ENCODE assay signal across 8 mouse cellular contexts in the genomic region with DNA sequence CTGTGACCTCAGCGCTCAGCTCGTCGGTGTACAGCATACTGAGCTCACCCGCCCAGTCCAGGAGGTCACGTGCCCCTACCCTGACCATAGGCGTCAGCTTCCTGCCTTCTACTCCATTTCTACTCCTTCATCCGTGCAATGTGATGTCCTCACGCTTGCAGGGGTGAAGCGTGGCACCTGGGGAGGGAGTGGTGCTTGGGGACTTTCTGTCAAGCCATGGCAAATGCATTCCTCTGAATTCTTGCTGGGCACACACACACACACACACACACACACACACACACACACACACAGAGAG. TPM values are rescaled to one million over a fixed set of nuclear protein-coding genes. Genes with fewer than 3 reads are reported as not detected.
DNase-seq lines count a peak whose midpoint lies in the region; ATAC-seq lines count a peak whose summit lies in the region.

No protein-coding gene starts in this region.

- 71% methylated on average over 9 of the region's 9 CpGs for WGBS in forebrain, embryonic 12.5 days
- WGBS in liver, embryonic 11.5 days, result 25% methylated on average over 9 of the region's 9 CpGs
- 61% methylated on average over 9 of the region's 9 CpGs for WGBS in neural tube, embryonic 14.5 days

- 0 out of 2 replicates have a peak, but pooled peaks cover 4% of the 10 kb centered on the region for H3K27me3 ChIP-seq in forebrain, embryonic 12.5 days
- H3K27me3 ChIP-seq in liver, embryonic 11.5 days (replicated peaks; ENCODE audit: control insufficient read depth, insufficient read depth, low read length), result no peaks in the 10 kb centered on the region
- no peaks in the 10 kb centered on the region for H3K27me3 ChIP-seq in neural tube, embryonic 14.5 days (ENCODE audit: control insufficient read depth, insufficient read depth, low read length)

- peak overlapping the region; percentile 70; the same call in 1 of the 2 replicates for H3K27ac ChIP-seq in forebrain, embryonic 12.5 days
- peak overlapping the region; percentile 61 for H3K27ac ChIP-seq in liver, embryonic 11.5 days (ENCODE audit: low read depth, low read length)
- peak overlapping the region; percentile 36; the same call in 1 of the 2 replicates for H3K27ac ChIP-seq in neural tube, embryonic 14.5 days (ENCODE audit: low read depth, low read length)

- H3K9ac ChIP-seq in forebrain, embryonic 12.5 days, result no peak overlapping the region
- H3K9ac ChIP-seq in liver, embryonic 11.5 days (ENCODE audit: low read depth, low read length), result peak overlapping the region; percentile 11
- no peak overlapping the region for H3K9ac ChIP-seq in neural tube, embryonic 14.5 days (replicated peaks; ENCODE audit: low read depth, low read length)

- peaks cover 19% of the 10 kb centered on the region for H3K4me1 ChIP-seq in forebrain, embryonic 12.5 days
- peaks cover 8% of the 10 kb centered on the region for H3K4me1 ChIP-seq in liver, embryonic 11.5 days (replicated peaks; ENCODE audit: control insufficient read depth, insufficient read depth, low read length)
- H3K4me1 ChIP-seq in neural tube, embryonic 14.5 days (ENCODE audit: control insufficient read depth, insufficient read depth, low read length), result 0 out of 2 replicates have a peak, but pooled peaks cover 3% of the 10 kb centered on the region

- H3K4me3 ChIP-seq in forebrain, embryonic 12.5 days (replicated peaks), result peak overlapping the region; percentile 23
- peak overlapping the region; percentile 51 for H3K4me3 ChIP-seq in liver, embryonic 11.5 days (ENCODE audit: low read depth, low read length)
- no peak overlapping the region for H3K4me3 ChIP-seq in neural tube, embryonic 14.5 days (ENCODE audit: low read depth, low read length)

- H3K4me2 ChIP-seq in forebrain, embryonic 12.5 days, result peak overlapping the region; percentile 53
- H3K4me2 ChIP-seq in liver, embryonic 11.5 days, result peak overlapping the region; percentile 88
- peak overlapping the region; percentile 48 for H3K4me2 ChIP-seq in neural tube, embryonic 14.5 days (ENCODE audit: low read depth, low read length)

- H3K36me3 ChIP-seq in forebrain, embryonic 12.5 days (replicated peaks), result no peaks in the 10 kb centered on the region
- no peaks in the 10 kb centered on the region for H3K36me3 ChIP-seq in liver, embryonic 11.5 days (ENCODE audit: control insufficient read depth, insufficient read depth, low read length)
- H3K36me3 ChIP-seq in neural tube, embryonic 14.5 days (ENCODE audit: control insufficient read depth, insufficient read depth, low read length), result no peaks in the 10 kb centered on the region

- peak; percentile 86 for DNase-seq in 416B (ENCODE audit: low read depth)
- peak; percentile 48 for DNase-seq in CD4-positive helper T cell, adult 2 months (ENCODE audit: low read depth, low spot score)
- no peak for DNase-seq in liver, embryonic 11.5 days (ENCODE audit: low spot score)
- no peak for DNase-seq in thymus, postnatal 36 days
- no peak for DNase-seq in cerebellum, adult 11 months
- DNase-seq in right cerebral cortex, postnatal 4 days, result no peak

- no peaks in the 10 kb centered on the region for H3K9me3 ChIP-seq in forebrain, embryonic 12.5 days
- H3K9me3 ChIP-seq in liver, embryonic 11.5 days (ENCODE audit: control insufficient read depth, low read length), result no peaks in the 10 kb centered on the region
- no peaks in the 10 kb centered on the region for H3K9me3 ChIP-seq in neural tube, embryonic 14.5 days (ENCODE audit: control insufficient read depth, low read length)

- 0 out of 2 replicates have a peak, but pooled peaks have one; percentile 18 for ATAC-seq in forebrain, embryonic 12.5 days (ENCODE audit: low FRiP score)
- peak; percentile 76 for ATAC-seq in liver, embryonic 11.5 days (replicated peaks; ENCODE audit: low FRiP score)
- peak; percentile 48; the same call in 1 of the 2 replicates for ATAC-seq in neural tube, embryonic 14.5 days (ENCODE audit: low read depth)

RNA-seq across cellular contexts. Expression of gene Cpsf6, which starts 37.6 kb away (rescaled TPM):
- 301 and 313 TPM in 2 replicates for polyA plus RNA-seq in forebrain, embryonic 12.5 days (2016; fragmentation: Nextera tagmentation; extraction: Ambion mirVana)
- polyA plus RNA-seq in liver, embryonic 11.5 days (2014; fragmentation: Nextera tagmentation; extraction: Ambion mirVana), result 135 and 155 TPM in 2 replicates
- polyA plus RNA-seq in neural tube, embryonic 14.5 days (2014; fragmentation: Nextera tagmentation; extraction: Ambion mirVana), result 180 and 203 TPM in 2 replicates

Comparison
In these comparisons a context has a peak if more than half of its experiments do, and no peak if none do; other contexts are left out.
1. DNase-seq: peak in 416B (single experiment) and CD4-positive helper T cell, adult 2 months (single experiment); none in liver, embryonic 11.5 days (single experiment), thymus, postnatal 36 days (0 of 2), cerebellum, adult 11 months (single experiment) and right cerebral cortex, postnatal 4 days (single experiment).
2. ATAC-seq: peak in every context shown above with its lines; median percentile 76 in liver, embryonic 11.5 days; 48 in neural tube, embryonic 14.5 days; 18 in forebrain, embryonic 12.5 days.
3. Peak in every context shown above with its lines, with median percentiles within 50 percentile points of each other: H3K27ac ChIP-seq and H3K4me2 ChIP-seq.